Mouse (Mus musculus) liver, embryonic 16.5 days (tissue): ENCODE measurements around the gene Hook2. TPM values are rescaled to one million over a fixed set of nuclear protein-coding genes. Genes with fewer than 3 reads are reported as not detected.

Source experiments
- ATAC-seq: fragments of 200-750 bp; cut with Nextera tagmentation; 2 replicates; pipeline ENCODE4 v1.8.0; 2017; ENCODE audit warnings: low read depth, mild to moderate bottlenecking, moderate number of reproducible peaks, moderate library complexity
- H3K27ac ChIP-seq: fragments of 300-500 bp; sonication (generic); 2 replicates; pipeline ENCODE4 v1.5.1; 2014; ENCODE audit warnings: mild to moderate bottlenecking, low read length
- H3K27me3 ChIP-seq: fragments of 300-500 bp; sonication (generic); 2 replicates; pipeline ENCODE4 v1.6.1; 2014; ENCODE audit warnings: low read depth, low read length, mixed read lengths; ENCODE audit not compliant: control insufficient read depth, insufficient read depth
- H3K36me3 ChIP-seq: fragments of 300-500 bp; sonication (generic); 2 replicates; pipeline ENCODE4 v1.6.1; 2014; ENCODE audit warnings: mild to moderate bottlenecking; ENCODE audit not compliant: control insufficient read depth, insufficient read depth
- H3K4me1 ChIP-seq: fragments of 300-500 bp; sonication (generic); 2 replicates; pipeline ENCODE4 v1.6.1; 2014; ENCODE audit warnings: low read depth, low read length, mixed read lengths; ENCODE audit not compliant: control insufficient read depth
- H3K4me2 ChIP-seq: fragments of 300-500 bp; sonication (generic); 2 replicates; pipeline ENCODE4 v1.6.1; 2014; ENCODE audit warnings: low read depth, low read length, mixed read lengths
- H3K4me3 ChIP-seq: fragments of 300-500 bp; sonication (generic); 2 replicates; pipeline ENCODE4 v1.5.1; 2014; ENCODE audit warnings: low read depth, mild to moderate bottlenecking, low read length
- H3K9ac ChIP-seq: fragments of 300-500 bp; sonication (generic); 2 replicates; pipeline ENCODE4 v1.6.1; 2014; ENCODE audit warnings: low read depth, low read length
- H3K9me3 ChIP-seq: fragments of 300-500 bp; sonication (generic); replicated peaks from 2 replicates; pipeline ENCODE4 v1.6.1; 2016; ENCODE audit warnings: low read length; ENCODE audit not compliant: control insufficient read depth
- WGBS: fragments of 180-500 bp; shearing (Covaris S2); extraction: QIAGEN DNeasy Blood & Tissue Kit; methylation state at CpG from one replicate; pipeline ENCODE4 v1.1.7; 2014; ENCODE audit not compliant: insufficient replicate concordance; 5-methylcytosine and 5-hydroxymethylcytosine counted together
- polyA plus RNA-seq: library from polyadenylated mRNA; unstranded; fragments of >200 nt; fragmentation: Nextera tagmentation; extraction: Ambion mirVana; gene quantifications from 2 replicates; pipeline ENCODE4 v1.2.1, GENCODE M21; 2015

Hook2 gene
- polyA plus RNA-seq, 1 experiment from 2014 or later = 9.5 TPM

- WGBS = under 1% methylated on average over 58 of the region's 59 CpGs
- ATAC-seq = peak; percentile 91
- Histone ChIP-seq H3K4me3 (peak within 1 kb of the TSS; percentile 76), H3K4me1 (peaks cover 53% of the 10 kb centered on the region), H3K36me3 (peaks cover 33% of the 10 kb centered on the region), H3K27ac (peak within 1 kb of the TSS; percentile 97), H3K9me3 (no peaks in the 10 kb centered on the region), H3K9ac (peak within 1 kb of the TSS; percentile 90), H3K27me3 (no peaks in the 10 kb centered on the region), H3K4me2 (peak within 1 kb of the TSS; percentile 90)
These were observed 46.4 kb downstream of the Hook2 start, which contains the start of gene Tnpo2 for GRCm38 (mm10) chr8:85036718-85037365. TSS of gene Tnpo2 (plus strand) at chr8:85036915.

GRCm38 (mm10) chr8:85037366-85037680, 46.9 kb downstream of the Hook2 start:
- Histone ChIP-seq H3K4me2 (peak overlapping the region; percentile 90), H3K9ac (peak overlapping the region; percentile 90), H3K9me3 (no peaks in the 10 kb centered on the region), H3K27me3 (no peaks in the 10 kb centered on the region), H3K27ac (peak overlapping the region; percentile 97), H3K4me1 (peaks cover 53% of the 10 kb centered on the region), H3K36me3 (peaks cover 31% of the 10 kb centered on the region), H3K4me3 (peak overlapping the region; percentile 76)
- WGBS = 0% methylated on average over 14 of the region's 14 CpGs
- peak; percentile 9 for ATAC-seq

GRCm38 (mm10) chr8:85037681-85038531, 47.5 kb downstream of the Hook2 start:
- under 1% methylated on average over 50 of the region's 57 CpGs for WGBS
- peak overlapping the region; percentile 76 for H3K4me3 ChIP-seq
- peaks cover 51% of the 10 kb centered on the region for H3K4me1 ChIP-seq
- H3K9me3 ChIP-seq = no peaks in the 10 kb centered on the region
- H3K36me3 ChIP-seq = peaks cover 28% of the 10 kb centered on the region
- peak overlapping the region; percentile 90 for H3K9ac ChIP-seq
- H3K4me2 ChIP-seq = peak overlapping the region; percentile 90
- H3K27ac ChIP-seq = peak overlapping the region; percentile 97
- ATAC-seq = peak; percentile 19
- no peaks in the 10 kb centered on the region for H3K27me3 ChIP-seq

GRCm38 (mm10) chr8:85043619-85044018, 53.2 kb downstream of the Hook2 start:
- H3K4me3 ChIP-seq = no peak overlapping the region
- H3K27ac ChIP-seq = no peak overlapping the region
- H3K4me2 ChIP-seq = no peak overlapping the region
- H3K9me3 ChIP-seq = no peaks in the 10 kb centered on the region
- peaks cover 18% of the 10 kb centered on the region for H3K4me1 ChIP-seq
- H3K9ac ChIP-seq = no peak overlapping the region
- H3K27me3 ChIP-seq = no peaks in the 10 kb centered on the region
- H3K36me3 ChIP-seq = peaks cover 75% of the 10 kb centered on the region
- WGBS = 80% methylated on average over 6 of the region's 6 CpGs
- no peak for ATAC-seq

Other genes starting within 250 kb of the Hook2 start
- gene Nfix, start 190.3 kb upstream of the Hook2 start, polyA plus RNA-seq = 2.0 and 2.4 TPM in 2 replicates
- 2.5 and 3.0 TPM in 2 replicates for gene Dand5, start 167.8 kb upstream of the Hook2 start, polyA plus RNA-seq
- 41.5 and 41.9 TPM in 2 replicates for gene Gadd45gip1, start 159.1 kb upstream of the Hook2 start, polyA plus RNA-seq
- gene Rad23a, start 149.9 kb upstream of the Hook2 start, polyA plus RNA-seq = 294 and 307 TPM in 2 replicates
- gene Calr, start 143.7 kb upstream of the Hook2 start, polyA plus RNA-seq = 473 and 480 TPM in 2 replicates
- 52.7 and 53.1 TPM in 2 replicates for gene Farsa, start 133.6 kb upstream of the Hook2 start, polyA plus RNA-seq
- gene Syce2, start 118.5 kb upstream of the Hook2 start, polyA plus RNA-seq = 41.2 and 47.8 TPM in 2 replicates
- gene Gcdh, start 96.7 kb upstream of the Hook2 start, polyA plus RNA-seq = 65.7 and 73.0 TPM in 2 replicates
- gene Klf1, start 88.7 kb upstream of the Hook2 start, polyA plus RNA-seq = 394 and 409 TPM in 2 replicates
- 12.5 and 13.6 TPM in 2 replicates for gene Dnase2a, start 82.0 kb upstream of the Hook2 start, polyA plus RNA-seq
- 0.09 and 0.15 TPM in 2 replicates for gene Mast1, start 53.2 kb upstream of the Hook2 start, polyA plus RNA-seq
- 0.20 and 0.44 TPM in 2 replicates for gene Rtbdn, start 43.6 kb upstream of the Hook2 start, polyA plus RNA-seq
- gene Gm49661, start 21.2 kb upstream of the Hook2 start, polyA plus RNA-seq = 0.45 and 1.4 TPM in 2 replicates
- gene Prdx2, start 21.0 kb upstream of the Hook2 start, polyA plus RNA-seq = 1,724 and 1,773 TPM in 2 replicates
- 91.6 and 98.1 TPM in 2 replicates for gene Rnaseh2a, start 20.8 kb upstream of the Hook2 start, polyA plus RNA-seq
- gene Junb, start 11.9 kb upstream of the Hook2 start, polyA plus RNA-seq = 10.6 and 16.5 TPM in 2 replicates
- gene Best2, start 23.9 kb downstream of the Hook2 start, polyA plus RNA-seq = not detected in 2 replicates
- gene Asna1, start 34.7 kb downstream of the Hook2 start, polyA plus RNA-seq = 48.6 and 55.8 TPM in 2 replicates
- gene Trir, start 36.2 kb downstream of the Hook2 start, polyA plus RNA-seq = 49.2 and 50.0 TPM in 2 replicates
- 17.7 and 17.8 TPM in 2 replicates for gene Tnpo2, start 46.3 kb downstream of the Hook2 start, polyA plus RNA-seq
- 10.3 and 10.4 TPM in 2 replicates for gene Fbxw9, start 69.5 kb downstream of the Hook2 start, polyA plus RNA-seq
- gene Gm5741, start 77.4 kb downstream of the Hook2 start, polyA plus RNA-seq = not detected in 2 replicates
- 23.5 and 25.7 TPM in 2 replicates for gene Dhps, start 81.2 kb downstream of the Hook2 start, polyA plus RNA-seq
- 56.0 and 58.2 TPM in 2 replicates for gene Wdr83os, start 90.1 kb downstream of the Hook2 start, polyA plus RNA-seq
- 22.0 and 23.6 TPM in 2 replicates for gene Wdr83, start 90.7 kb downstream of the Hook2 start, polyA plus RNA-seq
- 38.7 and 44.4 TPM in 2 replicates for gene Man2b1, start 92.7 kb downstream of the Hook2 start, polyA plus RNA-seq
- gene Zfp791, start 132.5 kb downstream of the Hook2 start, polyA plus RNA-seq = 2.6 and 3.4 TPM in 2 replicates
- gene Cks1brt, start 161.3 kb downstream of the Hook2 start, polyA plus RNA-seq = not detected in 2 replicates
- not detected in 2 replicates for gene Olfr371, start 235.4 kb downstream of the Hook2 start, polyA plus RNA-seq